Mouse (Mus musculus): ENCODE data around the gene A630023A22Rik.

A630023A22Rik gene

GRCm38 (mm10) chr14:34089796-34090195 is 12.8 kb downstream of the A630023A22Rik start:
- in situ Hi-C loops (cut with MboI; ENCODE audit: unreplicated experiment in 2 of 2), result no loop called here

GRCm38 (mm10) chr14:34087856-34088398 is 14.6 kb downstream of the A630023A22Rik start:
- in situ Hi-C loops (cut with MboI; ENCODE audit: unreplicated experiment in 2 of 2), result no loop called here

GRCm38 (mm10) chr14:34086806-34087205 is 15.7 kb downstream of the A630023A22Rik start:
- in situ Hi-C loops (cut with MboI; ENCODE audit: unreplicated experiment in 2 of 2), result no loop called here

DNA sequence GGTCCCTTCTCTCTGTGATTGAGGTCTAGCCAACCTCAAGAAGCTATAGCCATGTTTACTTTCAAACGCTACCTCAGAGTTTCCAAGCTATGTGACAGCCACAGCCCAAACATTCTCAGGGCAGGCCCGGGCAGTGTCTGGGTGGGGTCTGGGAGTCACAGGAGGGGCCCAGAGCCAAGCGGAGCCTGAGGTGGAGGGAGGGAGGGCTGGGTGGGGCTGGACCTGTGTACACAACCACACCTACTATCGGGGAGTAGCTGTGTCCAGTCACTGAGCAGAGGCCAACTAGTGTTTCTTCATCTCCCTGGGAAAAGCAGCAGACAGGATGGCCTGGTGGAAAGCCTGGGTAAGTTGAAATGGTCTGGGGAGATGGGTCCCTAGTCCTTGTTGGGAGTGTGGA is 16.8 kb downstream of the A630023A22Rik start, which contains the start of gene Anxa8:
Anxa8 (plus strand) TSS at position 251 of the 400 bp plus-strand sequence.
- in situ Hi-C loops (cut with MboI; ENCODE audit: unreplicated experiment in 2 of 2), result no loop called here

DNA sequence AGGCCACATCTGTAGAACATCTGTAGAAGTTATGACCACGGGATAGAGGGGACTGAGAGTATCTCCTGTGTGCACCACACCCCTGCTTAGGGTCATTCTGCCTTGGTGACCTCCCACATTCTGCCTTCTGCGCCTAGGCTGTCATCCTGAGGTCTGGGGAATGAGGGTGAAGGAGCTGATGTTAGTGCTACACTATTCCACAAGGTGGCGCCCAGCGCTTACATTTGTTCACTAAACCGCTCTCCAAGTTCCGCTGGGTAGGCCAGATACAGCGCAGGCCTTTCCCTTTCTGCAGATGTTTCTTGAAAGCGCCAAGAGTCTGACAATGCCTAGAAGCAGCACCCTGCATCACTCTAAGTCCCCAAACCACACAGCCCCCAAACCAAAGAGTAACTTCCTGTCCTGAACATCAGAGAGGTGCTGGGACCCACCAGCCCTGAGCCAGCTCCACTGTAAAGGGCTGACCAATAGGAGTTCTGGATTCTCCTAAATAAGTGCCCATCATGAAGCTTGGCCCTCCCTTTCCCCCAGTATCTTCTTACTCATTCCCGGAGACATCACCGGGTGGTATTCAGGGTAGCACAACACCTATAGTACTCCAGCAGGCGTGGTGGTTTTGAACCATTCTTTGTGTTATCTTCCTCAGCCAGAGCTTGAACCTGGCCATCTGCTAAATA is 22.1 kb downstream of the A630023A22Rik start:
- in situ Hi-C loops (cut with MboI; ENCODE audit: unreplicated experiment in 2 of 2), result loop anchor here (5.0 kb wide), 2 partner anchors 322 to 492 kb away; no protein-coding TSS in a partner anchor

- in situ Hi-C loops (cut with MboI; ENCODE audit: unreplicated experiment in 2 of 2), result no loop called here
Observed at GRCm38 (mm10) chr14:34078293-34078692, 24.3 kb downstream of the A630023A22Rik start.

GRCm38 (mm10) chr14:34077222-34077621 is 25.3 kb downstream of the A630023A22Rik start:
- in situ Hi-C loops (cut with MboI; ENCODE audit: unreplicated experiment in 2 of 2), result no loop called here

DNA sequence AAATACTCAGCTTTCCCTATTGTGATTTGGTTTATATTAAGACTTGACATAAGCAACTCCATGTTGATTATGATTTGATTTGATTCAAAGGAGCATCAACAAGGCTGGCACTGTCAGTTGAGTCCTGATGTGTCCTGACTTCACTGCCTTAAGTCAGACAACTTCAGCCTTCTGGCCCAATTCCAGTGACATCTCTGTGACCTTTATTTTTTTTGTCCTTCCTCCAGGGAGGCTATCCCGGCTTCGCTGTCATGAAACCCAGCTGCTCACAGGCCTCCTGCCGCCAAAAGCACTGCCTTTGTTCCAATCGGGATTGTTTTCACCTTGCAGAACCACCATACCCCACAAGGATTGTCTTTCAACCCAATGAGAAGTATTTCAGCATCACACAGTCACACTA is 27.2 kb downstream of the A630023A22Rik start:
- in situ Hi-C loops (cut with MboI; ENCODE audit: unreplicated experiment in 2 of 2), result no loop called here

GRCm38 (mm10) chr14:34071665-34072064 is 30.9 kb downstream of the A630023A22Rik start:
- in situ Hi-C loops (cut with MboI; ENCODE audit: unreplicated experiment in 2 of 2), result no loop called here

GRCm38 (mm10) chr14:34052516-34052915 is 50.0 kb downstream of the A630023A22Rik start, which contains the start of gene Antxrl:
Gene Antxrl, plus strand, starts transcription at chr14:34052707.
- in situ Hi-C loops (cut with MboI; ENCODE audit: unreplicated experiment in 2 of 2), result no loop called here

- in situ Hi-C loops (cut with MboI; ENCODE audit: unreplicated experiment in 2 of 2), result no loop called here
Observed at GRCm38 (mm10) chr14:34050101-34050779, 52.3 kb downstream of the A630023A22Rik start.

DNA sequence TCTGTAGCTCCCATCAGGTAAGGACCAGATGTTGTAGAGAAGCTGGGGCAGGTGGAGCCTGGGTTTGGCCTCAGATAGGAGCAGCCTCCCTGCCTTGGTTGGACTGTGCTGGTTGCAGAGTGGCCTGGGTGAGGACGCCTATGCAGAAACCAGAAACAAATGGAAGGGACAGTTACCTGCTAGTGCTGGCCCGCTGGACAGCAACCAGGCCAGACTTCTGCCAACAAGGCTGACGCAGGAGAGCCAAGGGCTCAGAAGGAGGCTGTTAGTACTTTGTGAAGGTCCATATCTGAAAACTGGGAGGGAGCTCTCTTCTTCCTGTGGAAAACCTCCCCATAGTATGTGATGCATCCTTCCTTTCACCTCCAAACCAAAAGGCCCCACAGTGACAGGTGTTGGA is 59.2 kb downstream of the A630023A22Rik start:
- in situ Hi-C loops (cut with MboI; ENCODE audit: unreplicated experiment in 2 of 2), result no loop called here

DNA sequence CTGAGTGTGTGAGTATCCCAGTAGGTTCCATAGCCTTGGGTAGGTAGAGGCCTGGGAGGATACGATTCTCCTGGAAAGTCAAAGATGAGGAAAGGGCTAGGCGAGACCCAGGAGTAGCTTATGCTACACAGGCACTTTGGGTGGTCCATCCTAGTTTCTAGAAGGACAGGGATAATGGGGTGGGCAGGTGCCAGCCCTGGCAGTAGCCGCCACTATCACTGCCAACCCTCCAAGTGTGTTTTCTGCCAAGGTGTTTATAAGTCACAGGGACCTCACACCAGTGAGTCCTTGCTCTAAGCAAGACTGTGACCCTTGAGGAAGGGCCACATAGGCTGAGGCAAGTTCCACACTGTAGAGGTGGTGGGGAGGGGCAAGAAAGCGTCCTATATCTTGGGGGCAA is 61.3 kb downstream of the A630023A22Rik start:
- in situ Hi-C loops (cut with MboI; ENCODE audit: unreplicated experiment in 2 of 2), result no loop called here

- in situ Hi-C loops (cut with MboI; ENCODE audit: unreplicated experiment in 2 of 2), result loop anchor here in 1 of 2 experiments (10.0 kb wide), 1 partner anchor 59 kb away; the partner anchor contains the start of gene Zfp488
Observed at GRCm38 (mm10) chr14:34033841-34034610, 68.5 kb downstream of the A630023A22Rik start.

DNA sequence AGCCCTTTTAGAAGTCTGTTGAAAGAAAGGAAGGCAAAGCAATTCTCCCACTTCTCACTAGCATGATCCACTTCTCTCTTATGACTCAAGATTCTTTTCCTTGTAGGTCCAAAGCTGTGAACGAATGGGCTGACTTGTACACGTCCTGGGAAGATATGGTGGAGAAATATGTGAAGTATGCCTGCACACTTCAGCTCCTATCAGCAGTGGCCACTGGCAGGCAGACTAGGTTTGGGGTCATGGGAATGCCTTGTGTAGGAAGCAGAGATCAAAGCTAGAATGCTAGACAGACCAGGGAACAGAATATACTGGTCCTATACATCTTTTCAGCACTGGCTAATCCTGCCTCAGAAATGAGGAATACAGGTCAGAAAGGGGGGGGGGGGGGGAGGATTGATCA is 75.8 kb downstream of the A630023A22Rik start:
- in situ Hi-C loops (cut with MboI; ENCODE audit: unreplicated experiment in 2 of 2), result no loop called here

GRCm38 (mm10) chr14:34016938-34017337 is 85.6 kb downstream of the A630023A22Rik start:
- in situ Hi-C loops (cut with MboI; ENCODE audit: unreplicated experiment in 2 of 2), result no loop called here

- in situ Hi-C loops (cut with MboI; ENCODE audit: unreplicated experiment in 2 of 2), result no loop called here
Observed at GRCm38 (mm10) chr14:34016381-34016780, 86.2 kb downstream of the A630023A22Rik start, which contains the start of gene Gm5460. Gene Gm5460, plus strand, starts transcription at chr14:34016758.

DNA sequence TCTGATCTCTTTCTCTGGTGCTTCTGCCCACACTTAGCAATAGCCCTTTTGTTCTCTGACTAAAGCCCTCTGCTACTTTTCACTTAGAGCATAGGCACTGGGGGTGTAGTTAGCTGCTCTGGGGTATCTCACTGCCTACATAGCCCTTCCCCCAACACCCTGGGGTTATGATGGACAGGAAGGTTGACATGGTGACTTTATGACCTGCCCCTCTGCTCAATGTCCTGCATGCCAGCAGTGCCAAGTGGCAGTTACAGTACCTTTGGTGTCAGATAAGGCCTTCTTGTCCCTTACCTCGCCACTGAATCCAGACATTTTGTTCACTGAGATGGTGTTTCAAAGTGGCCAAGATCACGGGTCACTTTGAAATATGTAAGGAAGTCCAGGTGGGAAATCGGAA is 87.5 kb downstream of the A630023A22Rik start, which contains the start of gene Gm30083:
Gm30083 (minus strand) TSS at position 120 of the 400 bp plus-strand sequence.
- in situ Hi-C loops (cut with MboI; ENCODE audit: unreplicated experiment in 2 of 2), result no loop called here

DNA sequence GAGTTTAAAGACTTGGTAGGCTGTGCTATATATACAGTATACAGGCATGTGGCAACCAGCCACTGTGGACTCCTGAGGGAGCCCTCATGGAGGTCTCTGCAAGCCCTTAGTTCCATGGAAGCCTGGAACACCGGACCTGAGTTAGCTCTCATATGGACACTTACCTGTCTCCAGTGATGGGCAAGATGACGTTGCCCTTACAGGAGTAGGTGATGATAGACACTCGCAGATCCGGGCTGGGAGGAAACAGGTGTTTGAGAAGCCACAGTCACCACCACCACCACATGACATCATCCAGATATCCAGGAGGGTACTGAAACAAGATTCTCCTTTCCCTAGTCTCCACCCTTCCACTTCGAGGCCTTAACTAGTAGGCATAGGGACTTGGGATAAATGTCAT is 100.2 kb downstream of the A630023A22Rik start:
- in situ Hi-C loops (cut with MboI; ENCODE audit: unreplicated experiment in 2 of 2), result no loop called here

- in situ Hi-C loops (cut with MboI; ENCODE audit: unreplicated experiment in 2 of 2), result no loop called here
Observed at GRCm38 (mm10) chr14:34001445-34001844, 101.1 kb downstream of the A630023A22Rik start.
